Mouse (Mus musculus) embryonic facial prominence, embryonic 15.5 days (tissue): ENCODE measurements at regions not wholly inside any gene's neighbourhood (a gene's known extent, or its start where the extent isn't known, plus 50 kb on each side); places are given as distances from the start of the nearest gene placed in this dataset.

Experiments used
- ATAC-seq: fragments of 200-750 bp; cut with Nextera tagmentation; 2 replicates; pipeline ENCODE4 v1.8.0; 2017; ENCODE audit warnings: low read depth, moderate TSS enrichment; ENCODE audit not compliant: insufficient number of reproducible peaks, low FRiP score, low TSS enrichment
- H3K27ac ChIP-seq: fragments of 300-500 bp; sonication (generic); replicated peaks from 2 replicates; pipeline ENCODE4 v1.5.1; 2015; ENCODE audit warnings: mild to moderate bottlenecking, inconsistent platforms
- H3K27me3 ChIP-seq: fragments of 300-500 bp; sonication (generic); 2 replicates; pipeline ENCODE4 v1.6.1; 2015; ENCODE audit warnings: inconsistent platforms
- H3K36me3 ChIP-seq: fragments of 300-500 bp; sonication (generic); 2 replicates; pipeline ENCODE4 v1.6.1; 2015; ENCODE audit warnings: mild to moderate bottlenecking, inconsistent platforms
- H3K4me1 ChIP-seq: fragments of 300-500 bp; sonication (generic); 2 replicates; pipeline ENCODE4 v1.6.1; 2015; ENCODE audit warnings: inconsistent platforms
- H3K4me2 ChIP-seq: fragments of 300-500 bp; sonication (generic); replicated peaks from 2 replicates; pipeline ENCODE4 v1.6.1; 2015; ENCODE audit warnings: mild to moderate bottlenecking, inconsistent platforms
- H3K4me3 ChIP-seq: fragments of 300-500 bp; sonication (generic); replicated peaks from 2 replicates; pipeline ENCODE4 v1.5.1; 2015; ENCODE audit warnings: mild to moderate bottlenecking, inconsistent platforms
- H3K9ac ChIP-seq: fragments of 300-500 bp; sonication (generic); 2 replicates; pipeline ENCODE4 v1.6.1; 2015; ENCODE audit warnings: inconsistent platforms
- H3K9me3 ChIP-seq: fragments of 300-500 bp; sonication (generic); replicated peaks from 2 replicates; pipeline ENCODE4 v1.6.1; 2016; ENCODE audit warnings: inconsistent platforms
- WGBS: fragments of 180-500 bp; shearing (Covaris S2); methylation state at CpG from one replicate; pipeline ENCODE4 v1.1.7; 2015; 5-methylcytosine and 5-hydroxymethylcytosine counted together

DNA sequence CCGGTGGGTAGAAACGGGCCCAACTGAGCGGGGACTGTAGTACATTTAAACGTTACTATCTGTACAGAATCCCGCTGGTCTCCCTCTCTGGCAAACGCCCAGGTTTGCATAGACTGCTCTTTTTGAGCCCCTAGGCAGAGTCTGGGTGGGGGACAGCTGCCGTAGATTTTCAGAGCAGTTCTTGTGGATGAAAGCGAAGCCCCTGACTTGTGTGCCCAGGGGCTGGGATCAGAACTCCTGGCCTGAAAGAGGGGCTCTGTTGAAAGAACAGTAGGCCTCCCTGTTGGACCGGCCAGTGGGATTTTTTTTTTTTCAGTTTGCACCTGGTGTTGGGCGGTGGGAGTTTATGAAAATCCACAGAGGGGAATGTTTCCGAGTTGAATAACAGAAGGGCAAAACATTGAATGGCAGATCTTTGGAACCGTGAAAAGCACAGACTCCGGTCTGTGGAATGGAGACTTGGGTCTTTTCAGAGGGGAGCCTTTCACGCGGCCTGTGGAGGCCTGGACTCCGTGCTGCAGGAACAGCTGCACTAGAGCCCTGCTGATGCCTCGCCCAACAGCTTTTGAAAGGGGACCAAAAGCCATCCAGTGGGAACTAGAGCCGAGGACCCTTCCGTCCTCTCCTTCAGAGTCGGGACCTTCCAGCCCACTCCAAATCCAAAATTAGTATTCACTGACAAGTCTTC lies 297.3 kb downstream of the Pik3r1 start:
- no peak overlapping the region for H3K4me3 ChIP-seq
- H3K9me3 ChIP-seq: no peaks in the 10 kb centered on the region
- no peak for ATAC-seq
- WGBS: 53% methylated on average over 20 of the region's 20 CpGs
- no peak overlapping the region for H3K4me2 ChIP-seq
- no peak overlapping the region for H3K9ac ChIP-seq
- 0 out of 2 replicates have a peak overlapping the region, but pooled peaks have one; percentile 51 for H3K27ac ChIP-seq
- no peaks in the 10 kb centered on the region for H3K36me3 ChIP-seq
- H3K4me1 ChIP-seq: 0 out of 2 replicates have a peak, but pooled peaks cover 6% of the 10 kb centered on the region
- no peaks in the 10 kb centered on the region for H3K27me3 ChIP-seq

- H3K9me3 ChIP-seq: no peaks in the 10 kb centered on the region
- no peak for ATAC-seq
- H3K9ac ChIP-seq: no peak overlapping the region
- H3K27me3 ChIP-seq: no peaks in the 10 kb centered on the region
- no peak overlapping the region for H3K4me3 ChIP-seq
- WGBS: 88% methylated on average over 3 of the region's 3 CpGs
- H3K4me2 ChIP-seq: no peak overlapping the region
- no peak overlapping the region for H3K27ac ChIP-seq
- H3K36me3 ChIP-seq: no peaks in the 10 kb centered on the region
- H3K4me1 ChIP-seq: 0 out of 2 replicates have a peak, but pooled peaks cover 3% of the 10 kb centered on the region
Observed at GRCm38 (mm10) chr13:101465748-101466127, 302.3 kb downstream of the Pik3r1 start.

- no peak overlapping the region for H3K4me3 ChIP-seq
- no peaks in the 10 kb centered on the region for H3K27me3 ChIP-seq
- no peaks in the 10 kb centered on the region for H3K36me3 ChIP-seq
- H3K27ac ChIP-seq: no peak overlapping the region
- no peak overlapping the region for H3K4me2 ChIP-seq
- no peak overlapping the region for H3K9ac ChIP-seq
- H3K4me1 ChIP-seq: no peaks in the 10 kb centered on the region
- H3K9me3 ChIP-seq: no peaks in the 10 kb centered on the region
- 71% methylated on average over 7 of the region's 7 CpGs for WGBS
- no peak for ATAC-seq
Observed at GRCm38 (mm10) chr13:101464928-101465747, 302.9 kb downstream of the Pik3r1 start.

GRCm38 (mm10) chr13:101456926-101457325 lies 311.1 kb downstream of the Pik3r1 start:
- Histone ChIP-seq H3K27me3 (no peaks in the 10 kb centered on the region), H3K9me3 (no peaks in the 10 kb centered on the region), H3K27ac (no peak overlapping the region), H3K4me1 (no peaks in the 10 kb centered on the region), H3K4me2 (no peak overlapping the region), H3K4me3 (no peak overlapping the region), H3K9ac (no peak overlapping the region), H3K36me3 (no peaks in the 10 kb centered on the region)
- no peak for ATAC-seq
- WGBS: 54% methylated on average over 2 of the region's 2 CpGs

DNA sequence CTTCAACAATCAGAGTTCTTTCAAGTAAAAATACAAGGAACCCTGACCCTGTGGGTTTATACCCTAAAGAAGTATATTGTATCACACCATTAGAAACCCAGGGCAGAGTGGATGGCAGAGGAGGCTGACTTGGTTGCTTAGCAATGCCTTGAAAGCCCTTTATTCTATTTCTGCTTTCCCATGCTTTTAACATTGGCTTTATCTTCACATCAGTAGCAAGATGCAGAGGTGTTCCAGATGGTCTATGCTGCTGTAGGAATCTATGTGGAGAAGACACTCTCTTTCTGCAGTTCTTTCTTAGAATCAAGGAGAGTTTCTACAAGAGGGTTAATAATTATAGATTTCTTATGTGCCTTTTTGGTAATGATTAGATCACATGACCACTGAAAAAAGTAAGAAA lies 313.7 kb downstream of the Pik3r1 start:
- no peak for ATAC-seq
- H3K4me3 ChIP-seq: no peak overlapping the region
- H3K9ac ChIP-seq: no peak overlapping the region
- H3K4me1 ChIP-seq: no peaks in the 10 kb centered on the region
- no peaks in the 10 kb centered on the region for H3K36me3 ChIP-seq
- no peaks in the 10 kb centered on the region for H3K9me3 ChIP-seq
- no peak overlapping the region for H3K27ac ChIP-seq
- no peaks in the 10 kb centered on the region for H3K27me3 ChIP-seq
- no peak overlapping the region for H3K4me2 ChIP-seq

GRCm38 (mm10) chr13:101450501-101450900 lies 317.5 kb downstream of the Pik3r1 start:
- H3K36me3 ChIP-seq: no peaks in the 10 kb centered on the region
- H3K9me3 ChIP-seq: no peaks in the 10 kb centered on the region
- no peak overlapping the region for H3K9ac ChIP-seq
- no peak overlapping the region for H3K4me2 ChIP-seq
- WGBS: 61% methylated on average over 6 of the region's 6 CpGs
- H3K27me3 ChIP-seq: no peaks in the 10 kb centered on the region
- H3K4me1 ChIP-seq: no peaks in the 10 kb centered on the region
- no peak overlapping the region for H3K27ac ChIP-seq
- H3K4me3 ChIP-seq: no peak overlapping the region
- no peak for ATAC-seq

DNA sequence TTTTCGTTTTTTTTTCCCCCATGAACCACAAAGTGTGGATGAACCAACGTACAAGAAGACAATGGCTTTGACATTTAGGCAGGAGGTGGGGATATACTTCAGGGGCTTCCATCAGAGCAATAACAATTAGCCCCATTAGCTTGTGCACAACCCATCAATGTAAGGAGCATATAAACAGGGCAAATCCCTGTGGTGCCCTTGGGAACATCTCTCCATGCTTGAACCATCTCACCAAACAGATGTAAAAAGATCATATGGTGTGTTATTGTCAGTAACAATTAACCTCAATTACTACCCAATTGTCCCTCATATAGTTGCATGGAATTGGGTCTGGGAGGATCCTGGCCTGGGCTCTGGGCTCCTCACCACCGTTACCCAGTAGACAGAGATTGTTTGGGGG lies 328.5 kb downstream of the Pik3r1 start:
- no peak for ATAC-seq
- Histone ChIP-seq H3K4me1 (peaks cover 5% of the 10 kb centered on the region), H3K9ac (no peak overlapping the region), H3K27me3 (no peaks in the 10 kb centered on the region), H3K27ac (no peak overlapping the region), H3K9me3 (no peaks in the 10 kb centered on the region), H3K4me3 (no peak overlapping the region), H3K36me3 (no peaks in the 10 kb centered on the region), H3K4me2 (no peak overlapping the region)
- WGBS: 22% methylated on average over 3 of the region's 3 CpGs

DNA sequence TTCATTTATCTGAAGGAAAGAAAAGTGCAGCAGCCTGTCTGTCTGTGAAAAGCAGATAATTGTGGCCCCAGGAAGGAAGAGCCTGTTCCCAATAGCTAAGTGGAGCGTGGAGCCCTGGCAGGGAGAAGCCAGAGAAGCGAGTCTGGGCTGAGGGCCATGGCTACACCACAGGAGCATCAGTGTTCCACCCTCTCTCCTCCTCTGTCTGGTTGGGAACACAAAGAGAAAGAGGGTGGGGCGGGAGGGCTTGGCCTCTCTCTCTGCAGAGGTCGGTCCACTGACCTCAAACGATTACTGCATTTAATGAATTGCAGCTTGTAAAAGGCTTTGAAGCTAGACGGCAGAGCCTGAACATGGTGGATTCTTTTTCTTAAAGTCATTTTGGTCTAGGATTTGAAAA lies 329.0 kb downstream of the Pik3r1 start:
- H3K4me3 ChIP-seq: no peak overlapping the region
- no peak overlapping the region for H3K4me2 ChIP-seq
- H3K4me1 ChIP-seq: peaks cover 5% of the 10 kb centered on the region
- no peak overlapping the region for H3K9ac ChIP-seq
- no peak overlapping the region for H3K27ac ChIP-seq
- H3K9me3 ChIP-seq: no peaks in the 10 kb centered on the region
- H3K36me3 ChIP-seq: no peaks in the 10 kb centered on the region
- ATAC-seq: 0 out of 2 replicates have a peak, but pooled peaks have one; percentile 63
- H3K27me3 ChIP-seq: no peaks in the 10 kb centered on the region
- 22% methylated on average over 6 of the region's 6 CpGs for WGBS

DNA sequence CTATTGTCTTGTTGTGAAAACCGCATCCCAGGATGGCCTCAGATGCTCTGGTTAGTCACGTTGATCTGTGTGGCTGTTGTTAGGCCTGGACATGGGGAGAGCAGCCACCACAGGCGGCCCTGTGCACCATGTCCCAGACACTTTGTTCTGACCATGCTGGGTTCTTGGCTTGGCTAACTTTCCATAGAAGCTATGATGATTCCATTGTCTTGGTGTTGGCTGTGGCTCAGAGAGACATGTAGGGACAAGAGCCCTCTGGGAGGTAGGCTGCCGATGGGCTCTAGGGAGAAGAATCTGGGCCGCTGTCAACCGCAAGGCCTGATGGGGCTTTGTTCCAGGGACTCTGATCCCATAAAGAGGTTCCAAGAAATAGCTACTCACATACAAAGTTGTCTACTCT lies 334.9 kb downstream of the Pik3r1 start:
- H3K4me3 ChIP-seq: no peak overlapping the region
- H3K4me2 ChIP-seq: no peak overlapping the region
- no peaks in the 10 kb centered on the region for H3K36me3 ChIP-seq
- no peaks in the 10 kb centered on the region for H3K27me3 ChIP-seq
- H3K4me1 ChIP-seq: 0 out of 2 replicates have a peak, but pooled peaks cover under 1% of the 10 kb centered on the region
- H3K27ac ChIP-seq: no peak overlapping the region
- H3K9ac ChIP-seq: no peak overlapping the region
- H3K9me3 ChIP-seq: no peaks in the 10 kb centered on the region
- ATAC-seq: no peak
- WGBS: 93% methylated on average over 6 of the region's 6 CpGs

DNA sequence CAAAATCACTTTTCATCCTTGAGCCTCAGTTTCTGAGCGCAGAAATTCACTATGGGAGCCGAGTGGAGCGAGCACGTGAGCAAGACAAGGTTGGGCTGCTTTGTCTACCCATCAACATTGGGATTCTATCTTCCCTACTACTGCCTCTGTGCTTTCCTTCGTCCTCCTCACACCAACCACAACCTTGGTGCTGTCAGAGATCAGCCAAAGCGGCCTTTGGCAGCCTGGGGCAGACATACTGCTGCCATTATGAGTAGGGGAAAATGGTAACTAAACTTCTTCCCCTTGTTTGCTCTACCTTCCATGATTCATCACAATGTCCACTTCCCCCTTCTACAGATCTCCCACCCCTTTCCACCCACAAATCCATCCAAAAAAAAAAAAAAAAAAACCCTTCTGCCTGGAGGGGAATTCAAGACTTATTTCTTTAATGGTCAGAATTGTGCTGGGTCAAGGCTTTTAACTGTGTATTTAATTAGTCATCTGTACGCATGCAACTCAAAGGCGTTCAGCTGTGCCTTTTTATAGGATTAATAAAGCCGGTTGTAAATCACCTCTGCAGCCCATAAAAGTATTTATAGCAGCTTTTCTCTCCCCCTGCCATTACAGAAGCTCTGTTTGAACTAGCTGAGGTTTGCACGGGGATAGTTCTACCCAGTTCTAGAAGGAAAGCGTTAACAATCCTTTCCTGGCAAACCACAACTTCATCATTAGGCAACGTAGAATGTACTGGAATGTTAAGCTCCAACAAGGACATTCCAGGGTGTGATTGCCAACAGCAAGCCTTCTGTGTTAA lies 340.4 kb downstream of the Pik3r1 start:
- no peaks in the 10 kb centered on the region for H3K36me3 ChIP-seq
- no peak for ATAC-seq
- H3K9me3 ChIP-seq: no peaks in the 10 kb centered on the region
- H3K27ac ChIP-seq: no peak overlapping the region
- no peak overlapping the region for H3K4me3 ChIP-seq
- no peak overlapping the region for H3K4me2 ChIP-seq
- no peaks in the 10 kb centered on the region for H3K27me3 ChIP-seq
- H3K9ac ChIP-seq: no peak overlapping the region
- WGBS: 75% methylated on average over 12 of the region's 12 CpGs
- H3K4me1 ChIP-seq: 0 out of 2 replicates have a peak, but pooled peaks cover 8% of the 10 kb centered on the region

GRCm38 (mm10) chr13:101426461-101426860 lies 341.6 kb downstream of the Pik3r1 start:
- Histone ChIP-seq H3K4me2 (no peak overlapping the region), H3K36me3 (no peaks in the 10 kb centered on the region), H3K4me1 (0 out of 2 replicates have a peak, but pooled peaks cover 8% of the 10 kb centered on the region), H3K4me3 (no peak overlapping the region), H3K9ac (no peak overlapping the region), H3K27ac (no peak overlapping the region), H3K27me3 (no peaks in the 10 kb centered on the region), H3K9me3 (no peaks in the 10 kb centered on the region)
- ATAC-seq: no peak
- 58% methylated on average over 5 of the region's 5 CpGs for WGBS
